Mouse (Mus musculus) kidney, embryonic 15.5 days (tissue): ENCODE data around the gene Ackr2. TPM values are rescaled to one million over a fixed set of nuclear protein-coding genes. Genes with fewer than 3 reads are reported as not detected.

Experiments
- ATAC-seq: fragments of 200-750 bp; cut with Nextera tagmentation; replicated peaks from 2 replicates; pipeline ENCODE4 v1.8.0; 2017; ENCODE audit warnings: moderate TSS enrichment; ENCODE audit not compliant: low FRiP score
- H3K27ac ChIP-seq: fragments of 300-500 bp; sonication (generic); 2 replicates; pipeline ENCODE4 v1.5.1; 2015; ENCODE audit warnings: mild to moderate bottlenecking, inconsistent platforms
- H3K27me3 ChIP-seq: fragments of 300-500 bp; sonication (generic); 2 replicates; pipeline ENCODE4 v1.6.1; 2015; ENCODE audit warnings: inconsistent platforms
- H3K36me3 ChIP-seq: fragments of 300-500 bp; sonication (generic); 2 replicates; pipeline ENCODE4 v1.6.1; 2015; ENCODE audit warnings: inconsistent platforms
- H3K4me1 ChIP-seq: fragments of 300-500 bp; sonication (generic); 2 replicates; pipeline ENCODE4 v1.6.1; 2015; ENCODE audit warnings: inconsistent platforms
- H3K4me2 ChIP-seq: fragments of 300-500 bp; sonication (generic); 2 replicates; pipeline ENCODE4 v1.6.1; 2015; ENCODE audit warnings: moderate library complexity, mild to moderate bottlenecking, inconsistent platforms
- H3K4me3 ChIP-seq: fragments of 300-500 bp; sonication (generic); replicated peaks from 2 replicates; pipeline ENCODE4 v1.5.1; 2015; ENCODE audit warnings: mild to moderate bottlenecking, inconsistent platforms
- H3K9ac ChIP-seq: fragments of 300-500 bp; sonication (generic); 2 replicates; pipeline ENCODE4 v1.6.1; 2015; ENCODE audit warnings: mild to moderate bottlenecking, inconsistent platforms
- H3K9me3 ChIP-seq: fragments of 300-500 bp; sonication (generic); replicated peaks from 2 replicates; pipeline ENCODE4 v1.6.1; 2016; ENCODE audit warnings: inconsistent platforms
- WGBS: fragments of 180-500 bp; shearing (Covaris S2); methylation state at CpG from one replicate; pipeline ENCODE4 v1.1.7; 2015; ENCODE audit warnings: mixed read lengths; 5-methylcytosine and 5-hydroxymethylcytosine counted together
- polyA plus RNA-seq: library from polyadenylated mRNA; unstranded; fragments of >200 nt; fragmentation: Nextera tagmentation; extraction: Ambion mirVana; gene quantifications from 2 replicates; pipeline ENCODE4 v1.2.1, GENCODE M21; 2015

The Ackr2 gene
- polyA plus RNA-seq, 1 experiment from 2014 or later: 0.57 TPM

DNA sequence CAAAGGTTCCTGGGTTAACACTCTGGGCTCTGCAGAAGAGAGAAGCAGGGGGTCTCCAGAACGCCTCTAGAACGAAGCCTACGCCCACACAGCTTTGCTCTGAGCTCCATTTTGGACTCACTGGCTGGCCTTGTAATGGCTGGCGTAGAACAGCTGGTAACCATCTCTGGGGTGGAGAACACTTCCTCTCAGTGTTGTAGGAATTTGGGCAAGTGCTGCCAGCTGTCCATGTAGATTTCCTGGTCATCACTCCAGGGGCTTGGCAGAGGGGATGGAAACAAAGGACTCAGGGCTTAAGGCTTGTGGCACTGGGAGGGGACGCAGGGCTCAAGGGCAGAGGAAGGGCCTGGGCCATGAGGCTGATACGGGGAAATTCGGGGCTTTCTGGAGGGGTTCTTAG is 3.7 kb upstream of the Ackr2 start:
- Histone ChIP-seq H3K4me3 (no peak overlapping the region), H3K4me2 (no peak overlapping the region), H3K27ac (no peak overlapping the region), H3K4me1 (peaks cover 26% of the 10 kb centered on the region), H3K9me3 (no peaks in the 10 kb centered on the region), H3K27me3 (no peaks in the 10 kb centered on the region), H3K9ac (no peak overlapping the region), H3K36me3 (no peaks in the 10 kb centered on the region)
- 88% methylated on average over 7 of the region's 7 CpGs for WGBS
- no peak for ATAC-seq

DNA sequence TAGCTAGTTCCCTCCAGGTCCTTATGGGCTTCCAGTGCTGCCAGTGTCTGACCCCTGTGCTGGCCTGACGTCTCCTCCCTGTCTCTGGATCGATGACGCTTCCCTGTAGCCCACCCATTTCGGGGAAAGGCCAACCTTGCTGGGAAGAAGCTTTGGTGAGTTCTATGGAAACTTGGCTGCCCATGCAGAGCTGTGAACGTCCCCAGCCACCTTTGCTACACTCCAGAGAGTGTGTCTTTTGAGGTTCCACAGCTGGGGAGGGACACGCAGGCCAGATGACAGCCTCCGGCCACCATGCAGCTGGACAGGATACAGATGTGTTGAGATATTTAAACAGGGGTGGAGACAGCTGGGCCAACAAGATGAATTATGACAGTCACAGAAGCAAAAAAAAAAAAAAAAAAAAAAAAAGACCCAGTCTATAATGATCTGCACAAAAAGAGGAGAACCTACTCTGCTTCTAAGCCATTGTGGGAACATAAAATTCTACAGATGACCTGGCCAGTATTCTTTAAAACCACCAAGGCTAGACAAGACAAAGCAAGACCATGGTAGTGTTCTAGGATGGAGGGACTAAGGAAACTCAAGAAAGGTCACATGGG is 2.7 kb upstream of the Ackr2 start:
- no peak overlapping the region for H3K4me2 ChIP-seq
- no peak for ATAC-seq
- WGBS: 52% methylated on average over 7 of the region's 7 CpGs

DNA sequence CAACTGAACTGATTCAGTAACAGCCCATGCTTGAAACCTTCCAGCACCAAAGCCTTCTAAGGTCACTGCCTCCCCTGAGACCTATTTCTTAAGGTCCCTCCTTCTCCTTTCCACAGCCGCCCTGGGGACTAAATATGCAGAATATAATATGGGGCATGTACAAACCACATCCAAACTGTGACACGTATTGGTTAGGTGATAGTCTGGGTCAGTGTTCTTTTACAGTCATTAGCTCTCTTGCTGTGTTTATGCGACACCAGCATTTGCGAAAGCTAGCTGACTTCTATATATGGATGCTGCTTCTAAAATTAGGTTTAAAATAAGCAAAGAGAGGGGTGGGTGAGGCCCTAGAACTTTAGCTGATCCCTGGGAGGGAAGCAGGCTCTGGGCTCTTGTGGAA is 1.3 kb upstream of the Ackr2 start:
- H3K36me3 ChIP-seq: no peaks in the 10 kb centered on the region
- peaks cover 11% of the 10 kb centered on the region; the same call in 1 of the 2 replicates for H3K4me1 ChIP-seq
- no peak overlapping the region for H3K4me2 ChIP-seq
- 66% methylated on average over 4 of the region's 4 CpGs for WGBS
- H3K27me3 ChIP-seq: no peaks in the 10 kb centered on the region
- ATAC-seq: no peak
- no peak overlapping the region for H3K27ac ChIP-seq
- no peak overlapping the region for H3K9ac ChIP-seq
- H3K9me3 ChIP-seq: no peaks in the 10 kb centered on the region
- H3K4me3 ChIP-seq: no peak overlapping the region

More for the DNA sequence above, 2.7 kb upstream of the Ackr2 start:
- Histone ChIP-seq H3K4me3 (no peak overlapping the region), H3K9ac (no peak overlapping the region), H3K27ac (no peak overlapping the region), H3K36me3 (no peaks in the 10 kb centered on the region), H3K27me3 (no peaks in the 10 kb centered on the region), H3K4me1 (peaks cover 18% of the 10 kb centered on the region), H3K9me3 (no peaks in the 10 kb centered on the region)

DNA sequence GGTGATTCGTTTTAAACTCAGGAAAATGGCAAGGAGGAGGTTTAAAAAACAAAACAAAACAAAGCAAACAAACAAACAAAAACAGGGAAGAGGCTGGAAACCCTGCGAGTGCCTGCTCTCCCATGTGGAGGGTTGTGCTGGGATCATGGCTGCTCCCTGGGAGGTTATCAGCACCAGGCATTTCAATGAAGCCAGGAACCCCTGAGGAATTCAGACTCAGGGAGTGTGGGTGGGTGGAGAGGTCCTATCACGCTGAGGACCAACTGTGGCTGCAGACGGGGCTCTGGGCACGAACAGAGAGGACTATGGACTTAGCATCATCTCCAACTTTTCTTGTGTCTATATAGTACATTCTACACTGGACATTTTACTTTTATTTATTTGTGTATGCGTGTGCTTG is 1.2 kb downstream of the Ackr2 start:
- ATAC-seq: no peak
- H3K9me3 ChIP-seq: no peaks in the 10 kb centered on the region
- no peak overlapping the region for H3K27ac ChIP-seq
- H3K36me3 ChIP-seq: no peaks in the 10 kb centered on the region
- no peak overlapping the region for H3K9ac ChIP-seq
- H3K4me3 ChIP-seq: no peak overlapping the region
- 75% methylated on average over 6 of the region's 6 CpGs for WGBS
- H3K27me3 ChIP-seq: no peaks in the 10 kb centered on the region
- H3K4me2 ChIP-seq: no peak overlapping the region
- peaks cover 8% of the 10 kb centered on the region; the same call in 1 of the 2 replicates for H3K4me1 ChIP-seq

DNA sequence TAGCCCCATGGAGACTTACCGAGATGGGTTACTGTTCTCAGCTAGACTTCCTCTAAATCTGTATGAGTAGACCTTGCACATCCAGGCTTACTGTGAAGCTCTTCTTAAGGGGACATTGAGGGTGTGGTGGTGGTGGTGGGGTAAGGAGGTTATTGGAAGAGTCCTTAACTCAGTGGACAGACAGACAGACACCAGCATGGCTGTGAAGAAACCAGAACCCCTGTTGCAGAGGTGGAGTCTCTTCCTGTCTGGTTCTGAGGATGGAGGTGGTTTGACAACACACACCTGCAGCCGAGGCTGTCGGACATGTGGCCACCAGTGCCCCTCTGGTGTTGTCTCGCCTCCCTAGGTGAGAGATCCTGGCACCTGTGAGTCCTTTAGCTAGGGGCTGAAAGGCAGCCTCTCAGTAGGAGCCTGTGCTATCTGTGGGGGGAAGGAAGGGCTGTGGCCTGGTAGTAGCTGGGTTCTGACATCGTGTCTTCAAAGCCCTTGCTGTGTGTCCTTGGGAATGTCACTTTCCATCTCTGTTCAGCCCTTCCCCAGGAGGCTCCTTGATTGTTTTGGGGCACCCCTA is 2.2 kb downstream of the Ackr2 start:
- Histone ChIP-seq H3K4me3 (no peak overlapping the region), H3K4me2 (no peak overlapping the region), H3K9ac (no peak overlapping the region), H3K4me1 (peaks cover under 1% of the 10 kb centered on the region; the same call in 1 of the 2 replicates), H3K36me3 (no peaks in the 10 kb centered on the region), H3K27me3 (no peaks in the 10 kb centered on the region), H3K27ac (no peak overlapping the region), H3K9me3 (no peaks in the 10 kb centered on the region)
- no peak for ATAC-seq
- WGBS: 84% methylated on average over 5 of the region's 5 CpGs

DNA sequence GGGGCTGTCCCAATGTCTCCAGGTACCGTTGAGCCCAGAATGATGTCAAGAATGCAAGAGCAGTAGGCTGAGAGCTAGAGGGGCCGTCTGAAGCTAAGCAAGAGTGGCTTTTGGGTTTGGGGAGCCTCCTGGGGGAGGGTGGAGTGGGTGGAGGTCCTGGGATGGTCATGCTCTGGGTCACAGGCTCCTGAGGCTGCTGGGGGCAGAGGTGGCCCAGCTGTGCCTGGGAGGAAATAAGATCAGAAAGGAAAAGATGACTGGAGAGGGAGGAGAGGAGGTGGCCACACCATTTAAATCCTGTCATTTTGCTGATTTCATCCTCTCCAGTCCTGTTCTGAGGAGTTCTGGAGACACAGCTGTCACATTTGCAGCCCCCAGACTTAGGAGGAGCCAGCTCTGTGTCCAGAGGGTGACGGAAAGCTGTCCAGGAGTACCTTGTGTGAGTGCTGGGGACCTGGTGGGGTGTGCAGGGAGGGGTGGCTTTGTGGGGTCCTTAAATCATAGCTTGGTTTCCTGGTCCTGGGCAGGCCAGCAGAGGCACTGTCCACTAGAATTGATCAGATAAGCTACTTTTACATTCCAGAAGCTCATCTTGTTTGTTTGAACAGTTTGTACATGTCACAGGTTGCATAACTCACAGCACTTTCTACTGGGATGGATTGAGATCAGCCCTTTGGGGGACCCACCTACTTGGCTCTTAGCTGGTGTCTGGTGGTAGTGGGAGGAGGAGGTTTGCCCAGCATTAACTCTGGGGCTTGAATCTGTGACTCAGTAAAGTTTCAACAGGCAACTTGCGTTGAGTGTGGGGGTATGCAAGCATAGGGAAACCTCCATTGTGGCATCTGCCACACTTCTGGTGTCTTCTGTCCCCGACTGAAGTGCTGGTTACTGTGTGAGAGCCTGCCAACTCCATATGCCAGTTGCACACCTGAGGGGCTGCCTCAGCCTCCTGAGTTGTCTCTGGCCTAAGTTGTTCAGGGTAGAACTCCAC is 3.9 kb downstream of the Ackr2 start:
- Histone ChIP-seq H3K4me2 (no peak overlapping the region), H3K36me3 (no peaks in the 10 kb centered on the region), H3K27me3 (no peaks in the 10 kb centered on the region), H3K9ac (no peak overlapping the region), H3K9me3 (no peaks in the 10 kb centered on the region), H3K4me3 (no peak overlapping the region), H3K27ac (no peak overlapping the region), H3K4me1 (no peaks in the 10 kb centered on the region)
- 56% methylated on average over 5 of the region's 5 CpGs for WGBS
- ATAC-seq: no peak

DNA sequence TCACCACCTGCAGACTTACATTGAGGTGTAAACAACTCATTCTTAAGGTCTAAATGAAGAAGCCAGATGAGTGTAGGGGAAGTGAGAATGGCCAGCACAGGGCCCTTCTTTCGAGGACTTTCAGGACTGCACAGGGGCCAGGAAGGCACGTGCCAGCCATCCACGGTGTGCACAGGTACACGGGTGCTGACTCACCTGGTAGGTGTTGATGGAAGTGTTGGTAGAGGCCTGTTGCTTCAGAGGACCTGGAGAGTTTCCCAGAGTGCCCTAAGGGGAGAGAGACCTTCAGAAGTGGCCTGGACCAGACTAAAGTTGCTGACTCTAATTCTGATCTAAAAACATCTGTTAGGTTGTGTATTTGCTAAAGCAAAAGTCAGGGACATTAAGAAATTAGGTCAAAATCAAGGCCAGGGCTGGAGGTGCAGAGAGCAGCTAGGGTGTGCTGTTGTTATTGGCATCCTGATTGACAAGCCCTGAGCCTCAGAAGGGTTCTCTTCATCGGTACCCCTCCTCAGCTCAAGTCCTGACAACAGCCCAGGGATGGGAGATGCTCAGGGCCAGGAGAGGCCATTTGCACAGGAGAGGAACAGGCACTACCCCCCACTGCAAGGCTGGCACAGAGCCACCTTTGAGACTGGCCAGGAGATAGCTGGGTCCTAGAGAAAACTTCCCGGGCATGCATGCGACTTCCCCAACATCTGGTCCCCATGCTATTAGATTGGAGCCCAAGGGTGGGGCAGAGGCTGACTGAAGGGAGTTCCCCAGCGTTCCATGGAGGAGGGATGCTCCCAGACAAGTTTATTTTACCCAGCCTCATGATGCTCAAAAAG is 5.5 kb downstream of the Ackr2 start:
- Histone ChIP-seq H3K4me2 (no peak overlapping the region), H3K9me3 (no peaks in the 10 kb centered on the region), H3K36me3 (no peaks in the 10 kb centered on the region), H3K27me3 (no peaks in the 10 kb centered on the region), H3K4me3 (no peak overlapping the region), H3K4me1 (no peaks in the 10 kb centered on the region), H3K9ac (no peak overlapping the region), H3K27ac (no peak overlapping the region)
- ATAC-seq: no peak
- WGBS: 82% methylated on average over 8 of the region's 8 CpGs

DNA sequence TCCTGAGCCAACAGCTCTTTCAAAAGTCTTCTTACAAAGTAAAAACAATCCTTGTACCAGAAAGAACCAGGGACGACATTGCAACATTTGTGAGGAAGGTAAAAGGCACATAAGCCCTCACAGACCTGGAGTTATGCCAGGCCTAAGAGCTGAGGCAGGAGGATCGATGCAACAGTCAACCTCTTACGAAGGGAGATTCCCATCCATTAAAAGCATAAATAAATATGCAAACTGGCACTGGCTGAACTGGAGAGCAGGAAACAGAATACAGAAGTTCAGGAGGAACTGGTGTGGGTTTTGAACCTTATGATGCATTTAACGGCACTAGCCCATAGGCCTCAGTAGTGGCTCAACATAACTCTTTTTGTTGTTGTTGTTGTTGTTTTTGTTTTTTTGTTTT is 6.2 kb downstream of the Ackr2 start:
- no peaks in the 10 kb centered on the region for H3K4me1 ChIP-seq
- no peak overlapping the region for H3K4me2 ChIP-seq
- H3K4me3 ChIP-seq: no peak overlapping the region
- 84% methylated on average over 4 of the region's 4 CpGs for WGBS
- no peaks in the 10 kb centered on the region for H3K9me3 ChIP-seq
- H3K9ac ChIP-seq: no peak overlapping the region
- H3K36me3 ChIP-seq: no peaks in the 10 kb centered on the region
- no peaks in the 10 kb centered on the region for H3K27me3 ChIP-seq
- no peak overlapping the region for H3K27ac ChIP-seq
- ATAC-seq: no peak

DNA sequence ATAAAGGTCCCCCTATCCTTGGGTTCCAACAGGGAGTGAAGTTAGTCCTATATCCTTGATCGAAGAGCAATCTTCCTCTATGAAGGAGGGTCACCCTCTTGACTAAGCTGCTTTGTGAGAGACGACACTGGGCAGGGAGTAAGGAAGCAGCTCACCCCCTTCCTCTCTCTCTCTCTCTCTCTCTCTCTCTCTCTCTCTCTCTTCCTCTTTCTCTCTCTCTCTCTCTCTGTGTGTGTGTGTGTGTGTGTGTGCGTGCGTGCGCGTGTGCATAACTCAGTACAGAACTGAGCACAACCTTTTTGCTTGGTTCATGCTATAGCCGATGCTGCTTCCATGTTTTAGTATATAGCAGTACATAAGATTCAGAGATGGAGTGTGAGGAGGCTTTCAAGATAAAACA is 6.8 kb downstream of the Ackr2 start:
- H3K9ac ChIP-seq: no peak overlapping the region
- no peak overlapping the region for H3K27ac ChIP-seq
- WGBS: 85% methylated on average over 7 of the region's 7 CpGs
- no peak for ATAC-seq
- H3K9me3 ChIP-seq: no peaks in the 10 kb centered on the region
- H3K4me3 ChIP-seq: no peak overlapping the region
- no peaks in the 10 kb centered on the region for H3K27me3 ChIP-seq
- no peaks in the 10 kb centered on the region for H3K4me1 ChIP-seq
- H3K4me2 ChIP-seq: no peak overlapping the region
- no peaks in the 10 kb centered on the region for H3K36me3 ChIP-seq

DNA sequence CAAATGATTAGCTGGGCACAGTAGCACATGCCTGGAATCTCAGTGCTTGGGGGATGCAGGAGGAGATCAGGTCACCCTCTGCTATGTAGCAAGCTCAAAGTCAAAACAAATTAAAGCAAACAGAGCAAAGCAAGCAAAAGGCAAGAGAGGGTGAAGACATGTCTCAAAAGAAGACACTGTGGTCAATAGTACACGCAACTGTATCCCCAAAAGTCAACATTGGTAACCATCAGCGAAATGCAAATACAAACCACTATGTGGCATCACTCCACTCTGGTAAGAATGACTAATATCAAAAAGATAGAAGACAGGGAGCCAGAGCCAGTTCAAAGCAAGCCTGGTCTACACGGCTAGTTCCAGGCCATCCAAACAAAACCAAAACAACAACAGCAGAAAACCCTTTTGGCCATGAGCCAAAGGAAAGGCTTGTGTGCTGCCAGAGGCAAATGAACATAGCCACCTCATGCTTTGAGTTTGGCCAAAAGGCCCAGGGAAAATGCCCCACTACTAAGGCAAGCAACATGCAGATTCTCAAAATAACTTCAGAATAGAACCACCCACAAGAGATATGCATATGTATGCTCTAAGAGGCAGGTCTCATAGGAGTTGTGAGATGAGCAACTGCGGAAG is 7.5 kb downstream of the Ackr2 start:
- H3K36me3 ChIP-seq: no peaks in the 10 kb centered on the region
- H3K9ac ChIP-seq: no peak overlapping the region
- WGBS: 88% methylated on average over 4 of the region's 4 CpGs
- H3K4me2 ChIP-seq: no peak overlapping the region
- no peaks in the 10 kb centered on the region for H3K27me3 ChIP-seq
- no peak overlapping the region for H3K4me3 ChIP-seq
- no peaks in the 10 kb centered on the region for H3K9me3 ChIP-seq
- no peaks in the 10 kb centered on the region for H3K4me1 ChIP-seq
- no peak for ATAC-seq
- no peak overlapping the region for H3K27ac ChIP-seq

DNA sequence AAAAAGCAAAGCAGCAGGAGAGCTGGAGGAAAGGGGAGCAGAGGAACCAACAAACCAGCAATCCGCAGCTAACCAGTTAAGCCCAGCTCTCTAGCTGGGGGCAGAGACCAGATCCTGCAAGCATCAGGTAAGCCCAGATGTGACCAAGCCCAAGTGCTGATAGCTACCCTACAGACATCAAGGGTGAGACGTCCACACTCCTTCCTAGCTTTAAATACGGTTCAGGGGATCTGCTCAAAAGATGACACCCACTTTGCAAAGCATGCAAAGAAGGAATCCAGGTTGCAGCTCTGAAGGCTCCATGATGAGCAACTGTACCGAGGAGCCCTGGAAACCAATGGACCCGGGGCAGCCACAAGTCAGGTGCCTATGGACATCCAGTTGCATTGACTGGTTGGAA is 8.3 kb downstream of the Ackr2 start:
- no peak for ATAC-seq
- Histone ChIP-seq H3K4me1 (no peaks in the 10 kb centered on the region), H3K36me3 (no peaks in the 10 kb centered on the region), H3K27ac (no peak overlapping the region), H3K4me3 (no peak overlapping the region), H3K4me2 (no peak overlapping the region), H3K9ac (no peak overlapping the region), H3K9me3 (no peaks in the 10 kb centered on the region), H3K27me3 (no peaks in the 10 kb centered on the region)
- WGBS: 87% methylated on average over 5 of the region's 5 CpGs
